Mouse (Mus musculus) heart, embryonic 15.5 days (tissue): ENCODE measurements at regions not wholly inside any gene's neighbourhood (a gene's known extent, or its start where the extent isn't known, plus 50 kb on each side); places are given as distances from the start of the nearest gene placed in this dataset. TPM values are rescaled to one million over a fixed set of nuclear protein-coding genes. Genes with fewer than 3 reads are reported as not detected.

Experiments used
- ATAC-seq: fragments of 200-750 bp; cut with Nextera tagmentation; replicated peaks from 2 replicates; pipeline ENCODE4 v1.8.0; 2017; ENCODE audit warnings: low read depth, moderate TSS enrichment; ENCODE audit not compliant: insufficient number of reproducible peaks, insufficient read depth, low FRiP score
- H3K27ac ChIP-seq: fragments of 300-500 bp; sonication (generic); 2 replicates; pipeline ENCODE4 v1.5.1; 2015; ENCODE audit warnings: mild to moderate bottlenecking, inconsistent platforms
- H3K27me3 ChIP-seq: fragments of 300-500 bp; sonication (generic); 2 replicates; pipeline ENCODE4 v1.6.1; 2015; ENCODE audit warnings: inconsistent platforms
- H3K36me3 ChIP-seq: fragments of 300-500 bp; sonication (generic); 2 replicates; pipeline ENCODE4 v1.6.1; 2015; ENCODE audit warnings: mild to moderate bottlenecking, inconsistent platforms
- H3K4me1 ChIP-seq: fragments of 300-500 bp; sonication (generic); replicated peaks from 2 replicates; pipeline ENCODE4 v1.6.1; 2015; ENCODE audit warnings: inconsistent platforms
- H3K4me2 ChIP-seq: fragments of 300-500 bp; sonication (generic); 2 replicates; pipeline ENCODE4 v1.6.1; 2015; ENCODE audit warnings: inconsistent platforms, mild to moderate bottlenecking, moderate library complexity
- H3K4me3 ChIP-seq: fragments of 300-500 bp; sonication (generic); 2 replicates; pipeline ENCODE4 v1.5.1; 2015; ENCODE audit warnings: mild to moderate bottlenecking, inconsistent platforms
- H3K9ac ChIP-seq: fragments of 300-500 bp; sonication (generic); 2 replicates; pipeline ENCODE4 v1.6.1; 2015; ENCODE audit warnings: mild to moderate bottlenecking, inconsistent platforms
- H3K9me3 ChIP-seq: fragments of 300-500 bp; sonication (generic); replicated peaks from 2 replicates; pipeline ENCODE4 v1.6.1; 2016; ENCODE audit warnings: inconsistent platforms
- WGBS: fragments of 180-500 bp; shearing (Covaris S2); methylation state at CpG from one replicate; pipeline ENCODE4 v1.1.7; 2015; ENCODE audit warnings: mixed read lengths; 5-methylcytosine and 5-hydroxymethylcytosine counted together
- microRNA-seq: library from miRNA; unstranded; fragments of <30 nt; microRNA quantifications from one replicate; pipeline ENCODE4, GENCODE M21; 2016

GRCm38 (mm10) chr2:56885181-56885580 lies 238.6 kb downstream of the Nr4a2 start:
- ATAC-seq: no peak
- no peaks in the 10 kb centered on the region for H3K4me1 ChIP-seq
- H3K27ac ChIP-seq: no peak overlapping the region
- H3K27me3 ChIP-seq: no peaks in the 10 kb centered on the region
- H3K4me2 ChIP-seq: no peak overlapping the region
- WGBS: 66% methylated on average over 3 of the region's 3 CpGs
- no peaks in the 10 kb centered on the region for H3K9me3 ChIP-seq
- no peak overlapping the region for H3K9ac ChIP-seq
- no peak overlapping the region for H3K4me3 ChIP-seq
- H3K36me3 ChIP-seq: no peaks in the 10 kb centered on the region

- 59% methylated on average over 2 of the region's 2 CpGs for WGBS
- no peak overlapping the region for H3K27ac ChIP-seq
- H3K27me3 ChIP-seq: no peaks in the 10 kb centered on the region
- ATAC-seq: no peak
- H3K4me3 ChIP-seq: no peak overlapping the region
- no peaks in the 10 kb centered on the region for H3K9me3 ChIP-seq
- no peaks in the 10 kb centered on the region for H3K4me1 ChIP-seq
- no peaks in the 10 kb centered on the region for H3K36me3 ChIP-seq
- no peak overlapping the region for H3K4me2 ChIP-seq
- no peak overlapping the region for H3K9ac ChIP-seq
These were observed 263.0 kb downstream of the Nr4a2 start for GRCm38 (mm10) chr2:56860776-56861175.

GRCm38 (mm10) chr2:56820551-56820950 lies 303.3 kb downstream of the Nr4a2 start:
- Histone ChIP-seq H3K27me3 (no peaks in the 10 kb centered on the region), H3K9ac (no peak overlapping the region), H3K27ac (no peak overlapping the region), H3K9me3 (no peaks in the 10 kb centered on the region), H3K4me1 (no peaks in the 10 kb centered on the region), H3K4me3 (no peak overlapping the region), H3K36me3 (no peaks in the 10 kb centered on the region), H3K4me2 (no peak overlapping the region)
- 72% methylated on average over 4 of the region's 4 CpGs for WGBS
- no peak for ATAC-seq

GRCm38 (mm10) chr2:56784808-56785207 lies 339.0 kb downstream of the Nr4a2 start:
- ATAC-seq: no peak
- H3K36me3 ChIP-seq: no peaks in the 10 kb centered on the region
- 70% methylated on average over 2 of the region's 2 CpGs for WGBS
- H3K27ac ChIP-seq: no peak overlapping the region
- no peak overlapping the region for H3K4me3 ChIP-seq
- H3K4me1 ChIP-seq: no peaks in the 10 kb centered on the region
- no peak overlapping the region for H3K9ac ChIP-seq
- no peak overlapping the region for H3K4me2 ChIP-seq
- H3K27me3 ChIP-seq: no peaks in the 10 kb centered on the region
- no peaks in the 10 kb centered on the region for H3K9me3 ChIP-seq

Small RNA genes in the stretch of these regions (microRNA-seq; reads per million reads assigned to microRNA genes)
- not detected for gene Mir195b
